Mouse (Mus musculus): ENCODE results near the gene Cx3cr1. TPM values are rescaled to one million over a fixed set of nuclear protein-coding genes. Genes with fewer than 3 reads are reported as not detected.
A peak's percentile ranks its signal among the peaks of the same experiment; 100 is the strongest.

The Cx3cr1 gene
- polyA plus RNA-seq, 1 experiment from 2014 or later, result 2.7 TPM

DNA sequence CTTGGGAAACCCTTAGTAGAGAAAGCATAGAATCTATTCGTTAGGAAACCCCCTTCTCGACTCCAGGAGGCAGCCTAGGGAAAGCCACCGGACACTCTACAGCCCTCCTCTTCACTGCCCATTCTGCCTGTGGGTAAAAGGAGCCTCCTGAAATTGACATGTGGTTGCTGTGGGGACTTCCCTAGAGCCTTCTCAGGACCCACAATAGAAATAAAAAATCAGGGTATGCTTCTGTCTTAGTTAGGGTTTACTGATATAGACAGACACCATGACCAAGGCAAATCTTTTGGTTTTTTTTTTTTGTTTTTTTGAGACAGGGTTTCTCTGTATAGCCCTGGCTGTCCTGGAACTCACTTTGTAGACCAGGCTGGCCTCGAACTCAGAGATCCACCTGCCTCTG is 73.6 kb downstream of the Cx3cr1 start:
- H3K4me2 ChIP-seq, result no peak overlapping the region
- H3K9me3 ChIP-seq (replicated peaks), result no peaks in the 10 kb centered on the region
- no peak overlapping the region for H3K9ac ChIP-seq
- 44% methylated on average over 4 of the region's 4 CpGs for WGBS (ENCODE audit: insufficient replicate concordance)
- H3K27me3 ChIP-seq, result no peaks in the 10 kb centered on the region; the same call in 1 of the 2 replicates
- no peak for ATAC-seq (ENCODE audit: insufficient read depth)
- H3K27ac ChIP-seq (replicated peaks), result no peak overlapping the region
- no peaks in the 10 kb centered on the region for H3K36me3 ChIP-seq (replicated peaks)
- peaks cover 7% of the 10 kb centered on the region for H3K4me1 ChIP-seq (replicated peaks)
- H3K4me3 ChIP-seq (replicated peaks), result no peak overlapping the region

DNA sequence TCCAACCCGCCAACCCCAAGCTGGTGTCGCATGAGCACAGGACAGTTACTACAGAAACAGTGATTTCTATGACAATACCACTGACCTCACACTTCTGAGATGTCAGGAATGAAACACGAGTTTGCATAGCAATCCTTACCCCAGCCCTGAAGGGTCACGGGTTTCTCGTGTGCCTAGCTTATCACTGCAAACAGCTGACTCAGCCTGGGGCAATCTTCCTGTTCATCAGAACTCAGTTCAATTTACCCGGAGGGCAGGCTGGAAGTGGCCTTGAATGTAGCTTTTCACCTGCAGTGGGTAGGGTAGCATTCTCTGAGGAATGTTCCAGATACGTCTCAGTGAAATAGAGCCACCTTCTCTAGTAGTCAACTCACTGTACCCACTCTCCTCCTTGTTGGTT is 75.5 kb downstream of the Cx3cr1 start:
- H3K4me2 ChIP-seq, result no peak overlapping the region
- no peaks in the 10 kb centered on the region; the same call in 1 of the 2 replicates for H3K4me1 ChIP-seq (replicated peaks)
- H3K9me3 ChIP-seq (replicated peaks), result no peaks in the 10 kb centered on the region
- 29% methylated on average over 7 of the region's 7 CpGs for WGBS (ENCODE audit: insufficient replicate concordance)
- no peaks in the 10 kb centered on the region; the same call in 1 of the 2 replicates for H3K27me3 ChIP-seq
- H3K9ac ChIP-seq, result no peak overlapping the region
- no peak overlapping the region for H3K27ac ChIP-seq (replicated peaks)
- no peaks in the 10 kb centered on the region for H3K36me3 ChIP-seq (replicated peaks)
- H3K4me3 ChIP-seq (replicated peaks), result no peak overlapping the region
- no peak for ATAC-seq (ENCODE audit: insufficient read depth)

DNA sequence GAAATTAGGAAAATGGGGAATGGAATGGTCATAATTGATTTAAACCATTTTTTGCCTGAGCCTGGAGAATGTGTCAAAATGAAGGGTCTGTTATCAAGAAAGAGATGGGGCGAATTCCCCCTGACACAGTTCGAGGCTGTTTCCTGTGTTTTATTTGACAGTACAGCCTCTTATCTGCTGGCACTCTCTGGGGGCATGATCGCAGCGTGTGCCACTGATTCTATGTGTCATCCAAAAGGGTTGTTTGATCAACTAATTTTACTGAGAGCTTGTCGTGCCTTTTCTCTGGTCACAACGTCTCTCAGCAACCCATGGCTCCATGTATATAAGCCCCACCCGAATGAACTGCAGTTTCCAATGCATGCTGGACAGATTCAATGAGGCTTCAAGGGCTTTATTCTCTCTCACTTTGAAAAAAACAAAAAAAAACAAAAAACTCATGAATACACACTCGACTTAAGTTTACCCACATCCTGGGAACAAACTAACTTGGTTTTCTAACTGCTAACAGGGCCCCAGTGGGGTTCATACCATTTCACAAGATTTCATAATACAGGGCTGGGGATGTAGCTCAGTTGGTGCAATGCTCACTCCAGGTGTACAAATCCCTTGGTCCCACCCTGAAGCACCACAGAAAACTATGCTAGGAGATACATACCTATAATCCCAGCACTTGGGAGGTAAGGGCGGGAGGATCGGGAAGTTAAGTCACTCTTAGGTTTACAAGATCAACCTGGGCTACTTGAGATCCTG is 76.4 kb downstream of the Cx3cr1 start:
- H3K9me3 ChIP-seq (replicated peaks), result no peaks in the 10 kb centered on the region
- WGBS (ENCODE audit: insufficient replicate concordance), result 35% methylated on average over 10 of the region's 10 CpGs
- no peaks in the 10 kb centered on the region for H3K4me1 ChIP-seq (replicated peaks)
- H3K9ac ChIP-seq, result no peak overlapping the region
- H3K27ac ChIP-seq (replicated peaks), result no peak overlapping the region
- H3K4me3 ChIP-seq (replicated peaks), result no peak overlapping the region
- ATAC-seq (ENCODE audit: insufficient read depth), result no peak
- H3K27me3 ChIP-seq, result no peaks in the 10 kb centered on the region
- no peak overlapping the region for H3K4me2 ChIP-seq
- H3K36me3 ChIP-seq (replicated peaks), result no peaks in the 10 kb centered on the region

DNA sequence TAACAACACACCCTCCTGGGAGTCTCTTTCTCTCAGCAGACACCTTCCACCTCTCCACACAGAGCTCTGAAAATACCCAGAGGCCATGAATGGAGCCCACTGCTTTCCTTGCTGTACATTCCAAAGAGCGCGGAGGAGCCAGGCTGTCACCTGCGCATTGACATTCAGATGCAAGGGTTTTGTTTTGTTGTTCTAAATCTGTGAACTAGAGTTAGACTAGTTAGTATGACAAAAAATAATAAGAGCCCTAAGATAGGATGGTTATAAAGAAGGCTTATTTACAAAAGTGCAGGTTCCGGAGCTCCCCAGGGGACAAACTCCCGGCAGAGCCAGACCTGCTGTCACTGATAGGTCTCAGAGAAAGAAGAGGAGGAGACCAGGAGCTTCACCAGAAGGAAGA is 78.4 kb downstream of the Cx3cr1 start:
- WGBS (ENCODE audit: insufficient replicate concordance), result 53% methylated on average over 5 of the region's 5 CpGs

DNA sequence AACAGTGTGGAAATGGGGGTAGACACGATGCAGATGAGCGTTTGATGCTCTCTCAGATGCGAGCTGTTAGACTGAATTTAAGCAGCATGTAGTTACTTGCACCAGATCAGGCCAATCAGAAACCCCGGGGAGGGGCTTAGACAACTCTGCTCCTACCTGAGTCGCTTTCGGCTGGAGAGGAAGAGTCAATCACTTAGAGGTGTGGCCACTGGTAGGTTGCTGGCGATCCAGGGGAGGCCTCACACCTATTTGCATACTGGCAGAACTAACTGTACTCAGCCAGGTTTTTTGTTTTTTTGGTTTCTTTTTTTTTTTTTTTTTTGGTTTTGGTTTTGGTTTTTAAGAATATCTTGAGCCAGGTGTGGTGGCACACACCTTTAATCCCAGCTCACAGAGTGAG is 81.4 kb downstream of the Cx3cr1 start:
- H3K27me3 ChIP-seq, result peaks cover 32% of the 10 kb centered on the region
- H3K4me2 ChIP-seq, result no peak overlapping the region
- peaks cover 15% of the 10 kb centered on the region for H3K4me1 ChIP-seq (replicated peaks)
- no peak overlapping the region for H3K9ac ChIP-seq
- no peak overlapping the region for H3K27ac ChIP-seq (replicated peaks)
- H3K9me3 ChIP-seq (replicated peaks), result no peaks in the 10 kb centered on the region
- WGBS (ENCODE audit: insufficient replicate concordance), result 46% methylated on average over 7 of the region's 7 CpGs
- no peak overlapping the region for H3K4me3 ChIP-seq (replicated peaks)
- H3K36me3 ChIP-seq (replicated peaks), result no peaks in the 10 kb centered on the region
- no peak for ATAC-seq (ENCODE audit: insufficient read depth)

More for the DNA sequence above, 78.4 kb downstream of the Cx3cr1 start:
- no peak for ATAC-seq (ENCODE audit: insufficient read depth)
- no peak overlapping the region for H3K4me3 ChIP-seq (replicated peaks)
- H3K27me3 ChIP-seq, result peaks cover 4% of the 10 kb centered on the region; the same call in 1 of the 2 replicates
- H3K4me2 ChIP-seq, result no peak overlapping the region
- no peak overlapping the region for H3K27ac ChIP-seq (replicated peaks)
- H3K9me3 ChIP-seq (replicated peaks), result no peaks in the 10 kb centered on the region
- H3K9ac ChIP-seq, result no peak overlapping the region
- no peaks in the 10 kb centered on the region for H3K36me3 ChIP-seq (replicated peaks)
- H3K4me1 ChIP-seq (replicated peaks), result no peaks in the 10 kb centered on the region

DNA sequence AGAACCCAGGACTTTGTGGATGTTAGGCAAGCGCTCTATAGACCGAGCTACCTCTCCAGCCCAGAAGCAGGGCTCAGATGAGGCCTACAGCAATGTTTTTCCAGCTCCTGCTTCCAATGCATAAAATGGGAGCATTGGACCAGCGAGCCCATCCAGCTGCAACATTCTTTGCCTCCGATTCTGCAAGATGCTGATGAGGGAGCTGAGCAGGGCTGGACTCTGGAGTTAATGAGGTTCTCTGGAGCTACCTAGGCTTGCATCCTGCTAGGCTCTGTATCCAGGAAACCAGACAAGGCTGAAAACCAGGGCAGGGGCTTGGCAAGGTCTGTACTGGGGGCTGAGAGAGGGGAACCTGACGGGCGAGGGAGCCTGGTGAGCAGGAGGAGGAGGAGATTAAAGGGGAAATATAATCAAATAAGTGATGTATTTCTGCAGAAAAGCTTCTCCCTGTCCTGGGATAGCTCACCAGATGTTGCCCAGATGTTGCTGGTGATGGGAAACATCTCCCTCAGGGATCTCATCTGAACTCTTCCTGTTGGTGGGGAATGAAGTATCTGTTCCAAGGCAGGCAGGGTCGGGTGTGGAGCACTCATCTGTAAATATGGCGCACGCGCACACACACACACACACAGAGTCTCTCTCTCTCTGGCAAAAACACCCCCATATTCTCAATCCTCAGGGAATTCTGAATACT is 83.7 kb downstream of the Cx3cr1 start:
- ATAC-seq (ENCODE audit: insufficient read depth), result no peak
- H3K27ac ChIP-seq (replicated peaks), result no peak overlapping the region
- no peak overlapping the region for H3K4me3 ChIP-seq (replicated peaks)

DNA sequence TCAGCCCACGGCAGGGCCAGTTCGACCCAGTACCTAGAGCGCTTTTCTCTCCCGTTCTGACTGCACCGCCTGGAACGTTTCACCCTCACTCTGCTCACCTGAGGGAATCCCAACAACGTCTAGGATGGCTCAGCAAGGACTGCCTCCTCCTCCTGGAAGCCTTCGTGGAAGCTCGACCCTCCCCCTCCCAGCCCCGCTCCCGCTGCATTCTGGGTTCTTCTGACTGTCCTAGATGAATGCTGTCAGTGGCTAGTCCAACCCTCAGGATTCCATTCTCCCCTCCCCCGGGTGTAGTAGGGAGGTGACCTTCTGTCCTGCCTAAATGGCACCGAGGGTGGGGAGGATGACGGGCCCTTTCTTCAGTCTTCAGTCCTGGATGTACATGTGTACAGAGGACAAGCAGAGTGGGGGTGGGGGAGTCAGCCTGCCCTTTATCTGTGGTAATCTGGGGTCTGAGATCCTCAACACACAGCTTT is 85.1 kb downstream of the Cx3cr1 start, which contains the start of gene Csrnp1:
Gene Csrnp1, minus strand, starts transcription at position 123 of the 476 bp plus-strand sequence.
- peak within 1 kb of the TSS; percentile 66 for H3K4me3 ChIP-seq (replicated peaks)
- ATAC-seq (ENCODE audit: insufficient read depth), result no peak
- WGBS (ENCODE audit: insufficient replicate concordance), result 14% methylated on average over 14 of the region's 14 CpGs
- peaks cover 51% of the 10 kb centered on the region for H3K4me1 ChIP-seq (replicated peaks)
- H3K36me3 ChIP-seq (replicated peaks), result no peaks in the 10 kb centered on the region
- peak within 1 kb of the TSS; percentile 61 for H3K9ac ChIP-seq
- no peaks in the 10 kb centered on the region for H3K9me3 ChIP-seq (replicated peaks)
- peak within 1 kb of the TSS; percentile 81 for H3K4me2 ChIP-seq
- H3K27ac ChIP-seq (replicated peaks), result peak within 1 kb of the TSS; percentile 76
- H3K27me3 ChIP-seq, result peaks cover 51% of the 10 kb centered on the region

More for the DNA sequence above, 83.7 kb downstream of the Cx3cr1 start:
- H3K9me3 ChIP-seq (replicated peaks), result no peaks in the 10 kb centered on the region
- peaks cover 51% of the 10 kb centered on the region for H3K27me3 ChIP-seq
- 68% methylated on average over 10 of the region's 10 CpGs for WGBS (ENCODE audit: insufficient replicate concordance)
- H3K4me2 ChIP-seq, result no peak overlapping the region
- H3K9ac ChIP-seq, result no peak overlapping the region
- no peaks in the 10 kb centered on the region for H3K36me3 ChIP-seq (replicated peaks)
- peaks cover 38% of the 10 kb centered on the region for H3K4me1 ChIP-seq (replicated peaks)

DNA sequence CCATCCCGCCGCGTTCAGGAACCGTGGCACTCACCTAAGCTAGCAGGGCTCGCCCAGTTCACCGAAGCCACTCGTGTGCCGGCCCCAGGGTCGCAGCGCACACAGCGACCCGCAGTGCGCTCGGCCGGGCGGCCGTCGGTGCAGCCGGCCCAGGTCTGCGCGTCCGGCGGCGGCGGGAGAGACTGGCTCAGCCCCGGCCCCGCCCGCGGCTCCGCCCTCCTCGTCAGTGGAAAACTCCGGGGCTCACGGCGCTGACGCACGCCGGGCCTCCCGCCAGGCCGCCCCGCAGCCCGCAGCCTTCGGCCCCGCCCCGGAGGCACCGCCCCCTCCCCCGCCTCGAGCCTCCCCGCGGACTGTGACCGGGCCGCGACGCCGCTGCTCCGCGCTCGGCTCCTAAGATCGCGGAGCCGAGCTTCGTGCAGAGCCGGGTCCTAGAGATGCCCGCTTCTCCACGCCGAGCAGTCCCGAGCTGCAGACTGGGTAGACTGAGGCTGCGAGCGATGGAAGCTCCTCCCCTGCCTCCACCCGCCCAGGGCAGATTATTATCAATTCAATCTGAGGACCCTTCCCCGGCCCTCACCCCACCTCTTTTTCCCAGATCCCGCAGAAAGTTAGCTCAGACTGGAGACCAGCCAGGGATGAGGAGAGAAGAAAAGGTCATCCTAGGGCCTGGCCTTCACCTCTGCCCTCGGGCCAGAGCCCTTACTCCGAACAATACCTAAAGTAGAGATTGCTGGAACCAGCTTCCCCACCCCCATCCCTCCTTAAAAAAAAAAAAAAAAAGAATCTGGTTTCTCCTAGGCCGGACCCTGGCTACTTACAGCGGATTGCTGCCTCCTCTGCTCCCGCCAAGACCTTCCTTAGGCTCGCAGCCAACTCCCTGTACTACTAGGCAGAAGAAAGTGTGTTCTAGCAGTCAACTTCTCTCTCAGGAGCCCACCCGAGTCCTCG is 85.8 kb downstream of the Cx3cr1 start:
- ATAC-seq (ENCODE audit: insufficient read depth), result peak; percentile 73
- Histone ChIP-seq H3K9me3 (replicated peaks) (no peaks in the 10 kb centered on the region), H3K27ac (replicated peaks) (peak overlapping the region; percentile 76), H3K4me2 (peak overlapping the region; percentile 81), H3K4me3 (replicated peaks) (peak overlapping the region; percentile 66), H3K36me3 (replicated peaks) (no peaks in the 10 kb centered on the region), H3K4me1 (replicated peaks) (peaks cover 57% of the 10 kb centered on the region), H3K27me3 (peaks cover 51% of the 10 kb centered on the region), H3K9ac (peak overlapping the region; percentile 61)
- 2% methylated on average over 78 of the region's 79 CpGs for WGBS (ENCODE audit: insufficient replicate concordance)

DNA sequence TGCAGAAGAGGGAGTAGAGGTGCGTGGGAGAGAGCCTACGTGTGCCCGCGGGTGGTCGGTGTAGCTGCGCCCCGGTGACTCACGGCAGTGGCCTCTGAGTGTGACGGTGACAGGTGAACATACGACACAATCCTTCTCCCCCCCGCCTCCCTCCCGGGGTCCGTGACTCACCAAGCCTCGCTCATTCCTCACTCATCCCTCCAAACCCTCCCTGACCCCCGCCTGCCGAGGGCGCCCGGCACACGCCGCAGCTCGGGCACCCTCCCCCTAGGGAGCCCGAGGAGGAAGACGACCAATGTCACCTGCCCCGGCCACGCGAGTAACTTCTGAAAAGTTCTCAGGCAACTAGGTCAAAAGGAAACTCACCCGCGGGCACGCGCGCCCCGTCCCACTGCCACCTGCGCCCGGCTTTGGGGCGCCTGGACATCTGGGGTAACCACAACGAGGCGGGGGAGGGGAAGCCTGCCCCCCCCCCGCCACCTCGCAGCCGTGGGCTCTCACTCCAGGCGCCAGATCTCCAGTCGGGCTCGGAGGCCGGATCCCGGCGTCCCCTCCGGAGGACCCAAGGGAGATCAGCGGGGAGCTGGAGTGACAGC is 86.6 kb downstream of the Cx3cr1 start:
- WGBS (ENCODE audit: insufficient replicate concordance), result under 1% methylated on average over 48 of the region's 48 CpGs
- Histone ChIP-seq H3K4me2 (peak overlapping the region; percentile 81), H3K4me3 (replicated peaks) (peak overlapping the region; percentile 66), H3K4me1 (replicated peaks) (peaks cover 65% of the 10 kb centered on the region), H3K36me3 (replicated peaks) (no peaks in the 10 kb centered on the region), H3K27ac (replicated peaks) (peak overlapping the region; percentile 76), H3K9me3 (replicated peaks) (no peaks in the 10 kb centered on the region), H3K9ac (peak overlapping the region; percentile 61), H3K27me3 (peaks cover 51% of the 10 kb centered on the region)
- ATAC-seq (ENCODE audit: insufficient read depth), result peak; percentile 3

DNA sequence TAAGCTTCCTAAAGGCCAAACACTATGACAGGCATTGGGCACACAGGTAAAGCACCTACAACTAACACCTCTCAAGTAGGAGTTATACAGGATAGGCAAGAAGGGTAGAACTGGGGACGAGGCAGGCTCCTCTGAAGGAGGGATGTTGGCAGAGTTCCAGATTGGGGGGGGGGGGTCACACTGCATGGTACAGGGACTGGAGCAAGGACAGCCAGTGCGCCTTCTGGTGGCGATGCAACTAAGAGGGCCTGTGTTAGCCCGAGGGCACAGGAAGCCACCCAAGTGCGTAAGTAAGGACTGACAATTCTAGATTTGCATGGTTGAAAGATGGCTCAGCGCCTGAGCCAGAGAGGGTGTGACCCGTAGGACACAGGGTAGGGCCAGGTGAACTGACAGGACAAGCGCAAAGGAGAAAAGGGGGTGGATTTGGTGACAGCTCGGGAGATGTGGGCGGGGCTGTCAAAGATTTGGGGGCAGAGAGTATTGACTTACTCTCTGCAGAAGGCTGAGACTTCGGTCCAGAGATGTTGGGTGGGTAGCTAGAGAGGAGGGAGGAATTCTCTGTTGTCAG is 87.4 kb downstream of the Cx3cr1 start:
- ATAC-seq (ENCODE audit: insufficient read depth), result peak; percentile 19
- Histone ChIP-seq H3K4me2 (peak overlapping the region; percentile 81), H3K27ac (replicated peaks) (peak overlapping the region; percentile 79), H3K9me3 (replicated peaks) (no peaks in the 10 kb centered on the region), H3K36me3 (replicated peaks) (no peaks in the 10 kb centered on the region), H3K9ac (peak overlapping the region; percentile 61; the same call in 1 of the 2 replicates), H3K27me3 (peaks cover 51% of the 10 kb centered on the region), H3K4me3 (replicated peaks) (peak overlapping the region; percentile 66), H3K4me1 (replicated peaks) (peaks cover 72% of the 10 kb centered on the region)
- under 1% methylated on average over 11 of the region's 11 CpGs for WGBS (ENCODE audit: insufficient replicate concordance)
